Mouse (Mus musculus): ENCODE results near the gene Olfr455.

Olfr455 gene

GRCm38 (mm10) chr6:42547461-42547860, at the start of gene Olfr455:
Gene Olfr455, minus strand, starts transcription at chr6:42547587.
- ChIA-PET POLR2A (no interaction called here), CTCF (no interaction called here)

DNA sequence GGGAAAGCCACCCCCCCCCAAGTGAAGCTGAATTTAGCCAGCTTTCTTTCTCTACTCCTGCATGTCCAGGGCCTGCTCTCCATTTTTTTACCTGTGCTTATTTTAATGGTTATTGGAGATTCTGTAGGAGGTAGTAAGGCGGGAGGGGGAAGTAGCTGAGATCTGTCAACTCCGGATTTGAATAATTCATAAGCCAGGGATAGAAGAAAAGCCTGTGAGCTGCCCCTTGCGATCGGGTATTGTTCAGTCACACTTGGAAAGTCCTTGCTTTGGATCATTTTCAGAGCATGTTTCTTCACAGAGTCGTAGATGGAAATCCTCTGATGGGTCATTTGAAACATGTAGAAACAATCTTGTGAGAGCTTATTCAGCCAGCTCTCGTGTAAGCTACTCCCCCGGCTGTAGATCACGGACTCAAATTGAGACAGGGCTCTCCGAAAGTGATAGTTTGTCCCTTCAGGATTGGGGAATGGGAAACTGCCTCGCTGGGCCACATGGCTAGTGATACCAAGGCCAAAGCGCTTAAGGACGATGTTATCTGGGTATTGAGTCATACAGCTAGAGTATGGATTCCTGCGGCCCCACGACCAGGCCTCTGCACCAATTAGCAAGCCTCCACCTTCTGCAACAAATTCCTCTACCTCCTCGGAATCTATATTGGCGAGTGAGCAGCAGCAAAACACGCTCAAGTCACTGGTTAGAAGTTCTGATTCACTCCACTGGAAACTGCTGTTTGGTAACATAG, 45.9 kb upstream of the Olfr455 start:
- ChIA-PET POLR2A (interaction anchor here in 1 of 4 experiments (0.6 kb wide), 1 partner anchor 14 kb away, joined by 3 read pairs; no protein-coding TSS in a partner anchor), CTCF (interaction anchor here (0.6 to 1.4 kb wide), 6 partner anchors 10 to 698 kb away, joined by 3 to 9 read pairs (median 4); partner anchors contain the start of gene Tcaf2 (in 1 of the 4))

DNA sequence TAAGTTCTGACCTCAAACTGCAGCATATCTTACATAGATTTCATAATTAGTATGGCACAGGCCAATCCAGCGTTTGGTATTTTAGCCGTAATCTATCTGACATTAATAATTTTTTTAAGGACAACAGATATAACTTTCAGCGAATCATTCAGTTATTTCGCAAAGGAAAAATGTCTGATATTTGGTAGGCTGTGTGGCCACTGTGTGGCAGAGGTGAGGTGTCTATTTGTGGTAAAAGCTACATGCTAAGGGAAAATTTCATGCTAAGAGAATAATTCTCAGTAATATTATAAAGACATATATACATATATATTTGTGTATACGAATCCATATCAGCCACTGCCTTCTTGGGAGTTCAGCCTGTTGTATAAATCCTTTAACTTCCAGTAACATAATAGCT, 39.2 kb upstream of the Olfr455 start:
- ChIA-PET CTCF (interaction anchor here in 1 of 4 experiments (0.6 to 1.4 kb wide), 2 partner anchors 26 to 127 kb away, joined by 3 to 4 read pairs; no protein-coding TSS in a partner anchor), POLR2A (no interaction called here)

GRCm38 (mm10) chr6:42583488-42583872, 36.1 kb upstream of the Olfr455 start:
- ChIA-PET CTCF (interaction anchor here (0.6 to 2.1 kb wide), 20 partner anchors 9 to 356 kb away, joined by 3 to 14 read pairs (median 3); partner anchors contain the start of genes Fam131b (in 1 of the 4) and Tcaf3 (in 1 of the 4)), POLR2A (no interaction called here)

GRCm38 (mm10) chr6:42582741-42583487, 35.5 kb upstream of the Olfr455 start:
- ChIA-PET POLR2A (no interaction called here), CTCF (interaction anchor here in 3 of 4 experiments (0.9 to 2.1 kb wide), 9 partner anchors 9 to 355 kb away, joined by 3 to 14 read pairs (median 3); partner anchors contain the start of gene Fam131b (in 1 of the 3))

DNA sequence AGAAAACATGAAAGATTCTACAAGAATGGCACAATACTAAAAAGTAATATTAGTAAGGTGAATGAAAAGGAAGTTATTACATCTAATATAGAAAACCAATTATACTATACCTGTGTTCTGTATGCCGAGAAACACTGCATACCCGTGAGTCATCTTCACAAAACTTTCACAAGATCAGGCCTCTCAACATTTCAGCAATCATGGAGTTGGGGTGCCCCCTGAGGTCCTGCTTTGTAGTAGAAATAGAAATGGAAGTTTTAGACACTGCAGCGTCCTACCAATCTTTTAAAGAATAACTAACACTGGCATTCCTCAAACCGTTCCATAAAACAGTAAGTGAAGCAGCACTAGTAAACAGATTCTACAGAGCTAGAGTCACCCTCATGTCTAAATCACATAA, 31.3 kb upstream of the Olfr455 start:
- CTCF ChIA-PET = no interaction called here
- POLR2A ChIA-PET = no interaction called here

DNA sequence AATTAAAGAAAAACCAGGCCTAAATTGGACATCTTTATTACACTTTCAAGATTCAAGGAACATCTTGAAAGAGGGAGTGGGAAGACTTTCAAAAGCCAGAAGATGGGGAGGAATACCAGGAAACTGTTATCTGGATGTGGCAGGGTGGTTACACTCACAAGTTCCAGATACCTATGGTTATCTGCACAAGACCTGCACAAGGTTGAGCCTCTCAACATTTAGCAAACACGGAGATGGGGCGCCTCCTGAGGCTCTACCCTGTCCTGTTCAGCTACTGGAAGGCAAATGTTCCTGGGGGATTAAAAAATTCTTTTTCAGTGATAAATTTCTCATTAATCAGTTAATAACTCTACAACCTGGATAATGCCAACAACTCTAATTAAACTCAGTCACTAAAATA, 30.0 kb upstream of the Olfr455 start:
- CTCF ChIA-PET = no interaction called here
- POLR2A ChIA-PET = no interaction called here

DNA sequence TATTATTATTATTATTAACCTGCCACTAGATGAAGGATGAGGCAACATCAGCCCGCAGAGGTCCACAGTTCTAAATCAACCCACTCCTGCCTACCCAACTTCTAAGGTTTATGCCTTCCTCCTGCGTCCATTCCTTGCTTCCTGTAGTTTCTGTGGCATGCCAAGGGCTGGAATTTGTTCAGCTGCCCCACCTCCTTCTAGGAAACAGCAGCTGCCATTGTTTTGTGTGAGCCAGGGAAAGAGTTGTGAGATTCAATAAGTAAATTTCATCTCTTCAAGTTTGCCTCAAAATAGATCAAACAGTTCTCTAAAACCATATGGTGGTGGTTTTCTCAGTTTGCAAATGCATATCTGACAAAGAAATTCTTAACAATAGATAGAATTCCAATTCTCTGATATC, 20.8 kb upstream of the Olfr455 start:
- POLR2A ChIA-PET = no interaction called here

GRCm38 (mm10) chr6:42566076-42566598, 18.8 kb upstream of the Olfr455 start:
- CTCF ChIA-PET = interaction anchor here in 2 of 4 experiments (0.9 to 1.4 kb wide), 2 partner anchors 17 to 18 kb away, joined by 3 read pairs; no protein-coding TSS in a partner anchor

More for the DNA sequence above, 20.8 kb upstream of the Olfr455 start:
- CTCF ChIA-PET = no interaction called here

DNA sequence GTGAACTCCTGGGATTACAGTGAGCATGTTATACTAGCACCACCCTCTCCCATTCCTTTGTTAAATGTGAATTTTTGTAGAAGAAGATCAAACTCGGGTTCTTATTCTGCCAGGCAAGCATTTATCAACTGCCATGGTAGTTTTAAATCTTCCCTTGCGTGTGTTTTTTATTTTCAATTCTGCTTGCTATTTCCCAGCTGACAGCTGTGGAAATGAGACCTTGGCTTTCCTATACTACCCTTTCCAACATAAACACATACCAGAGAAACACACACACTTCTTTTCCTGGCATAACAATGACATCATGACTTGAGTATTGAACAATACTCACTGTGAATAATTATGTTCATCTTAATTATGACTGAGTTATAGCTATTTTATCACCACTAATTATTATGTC, 14.9 kb upstream of the Olfr455 start:
- POLR2A ChIA-PET = no interaction called here
- CTCF ChIA-PET = interaction anchor here in 1 of 4 experiments (0.6 kb wide), 1 partner anchor 234 kb away, joined by 4 read pairs; no protein-coding TSS in a partner anchor

More at GRCm38 (mm10) chr6:42566076-42566598, 18.8 kb upstream of the Olfr455 start:
- POLR2A ChIA-PET = no interaction called here

- POLR2A ChIA-PET = interaction anchor here in 1 of 4 experiments (0.6 kb wide), 1 partner anchor 21 kb away, joined by 3 read pairs; no protein-coding TSS in a partner anchor
Observed at GRCm38 (mm10) chr6:42560885-42561284, 13.5 kb upstream of the Olfr455 start.

GRCm38 (mm10) chr6:42558641-42559040, 11.3 kb upstream of the Olfr455 start:
- POLR2A ChIA-PET = no interaction called here
- CTCF ChIA-PET = interaction anchor here in 1 of 4 experiments (0.6 kb wide), 1 partner anchor 638 kb away, joined by 3 read pairs; the partner anchor contains the start of gene Olfr435

More at GRCm38 (mm10) chr6:42560885-42561284, 13.5 kb upstream of the Olfr455 start:
- CTCF ChIA-PET = no interaction called here

DNA sequence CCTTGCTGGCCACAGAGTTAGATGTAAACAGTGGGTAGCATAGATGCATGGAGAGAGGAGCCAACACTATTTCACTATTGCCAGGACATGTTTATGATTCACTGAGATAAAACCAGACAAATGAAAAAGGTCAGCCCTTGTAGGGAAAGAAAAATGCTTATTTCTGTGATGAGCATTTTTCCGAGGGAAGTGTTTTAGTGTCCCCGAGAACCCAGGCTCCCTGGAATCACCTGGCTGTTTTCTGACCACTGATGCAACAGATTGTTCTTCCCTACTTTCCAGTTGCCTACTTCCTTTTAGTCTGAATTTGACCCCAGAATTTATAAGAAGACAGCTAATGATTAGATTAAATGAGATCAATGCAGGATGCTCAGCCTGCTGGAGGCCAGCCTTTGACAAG, 1.2 kb downstream of the Olfr455 start:
- CTCF ChIA-PET = no interaction called here
- POLR2A ChIA-PET = no interaction called here

- ChIA-PET POLR2A (no interaction called here), CTCF (no interaction called here)
Observed at GRCm38 (mm10) chr6:42545451-42545885, 1.9 kb downstream of the Olfr455 start.

- ChIA-PET POLR2A (no interaction called here), CTCF (no interaction called here)
Observed at GRCm38 (mm10) chr6:42544846-42545245, 2.5 kb downstream of the Olfr455 start.

DNA sequence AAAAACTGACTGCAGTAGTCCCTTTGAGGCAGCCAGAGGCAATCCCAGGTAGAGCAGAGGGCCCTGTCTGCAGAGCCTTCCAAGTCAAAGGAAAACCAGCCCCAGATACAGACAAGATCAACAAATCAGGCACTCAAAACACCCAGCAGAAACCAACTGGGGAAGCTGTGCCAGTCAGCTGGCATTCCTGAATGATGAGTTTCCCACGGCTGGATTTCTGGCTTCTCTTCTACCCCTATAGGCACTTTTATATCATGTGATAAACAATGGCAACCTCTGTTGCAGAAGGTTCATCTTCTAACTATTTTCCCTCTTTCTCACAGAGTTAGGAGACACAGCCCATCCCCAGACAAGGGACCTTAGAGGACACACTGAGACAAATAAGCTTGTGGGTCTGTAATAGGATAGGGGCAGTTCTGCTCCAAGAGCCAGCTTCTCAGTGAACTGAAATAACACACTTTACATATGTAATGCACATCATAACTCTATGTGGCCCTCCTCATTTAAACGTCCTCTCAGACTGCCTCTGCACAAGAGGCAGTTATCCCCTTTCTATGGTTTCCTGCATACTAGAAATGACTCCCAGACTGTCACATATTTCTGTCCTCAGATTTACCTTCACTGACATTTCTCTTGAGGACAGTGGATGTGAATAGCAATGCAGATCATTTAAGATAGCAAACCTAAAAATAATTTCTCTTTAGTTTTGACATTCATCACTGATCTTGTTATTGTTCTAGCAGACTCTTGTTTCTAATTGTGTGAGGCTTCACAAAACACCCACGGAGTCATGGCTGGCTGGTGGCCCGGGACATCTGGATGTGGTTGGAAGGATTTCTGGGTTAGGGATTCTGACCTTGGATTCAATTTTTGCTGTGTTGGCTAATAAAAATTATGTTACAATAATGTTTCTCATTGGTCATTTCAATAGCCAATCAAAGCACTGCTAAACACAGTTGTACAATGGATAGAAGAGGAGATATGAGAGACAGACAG, 5.1 kb downstream of the Olfr455 start:
- POLR2A ChIA-PET = no interaction called here
- CTCF ChIA-PET = no interaction called here

DNA sequence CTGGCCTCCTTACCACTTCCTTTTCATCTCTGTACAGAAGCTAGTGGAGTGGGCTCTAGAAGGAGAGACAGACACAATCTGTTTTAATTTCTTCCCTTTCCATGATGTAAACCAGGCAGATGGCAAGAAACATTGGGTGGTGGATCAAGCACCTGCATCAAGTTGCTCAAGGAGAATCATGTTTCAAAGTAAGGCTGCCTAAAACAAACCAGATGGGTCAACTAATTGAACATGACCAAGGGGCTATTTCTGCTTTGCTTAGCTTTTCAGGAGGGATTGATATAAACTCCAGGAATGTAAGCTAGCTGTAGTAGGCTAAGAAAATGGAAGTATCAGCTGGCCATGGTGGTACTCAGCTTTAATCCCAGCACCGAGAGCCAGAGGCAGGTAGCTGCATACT, 6.7 kb downstream of the Olfr455 start:
- ChIA-PET POLR2A (interaction anchor here in 1 of 4 experiments (0.7 kb wide), 1 partner anchor 20 kb away, joined by 3 read pairs; no protein-coding TSS in a partner anchor), CTCF (no interaction called here)

DNA sequence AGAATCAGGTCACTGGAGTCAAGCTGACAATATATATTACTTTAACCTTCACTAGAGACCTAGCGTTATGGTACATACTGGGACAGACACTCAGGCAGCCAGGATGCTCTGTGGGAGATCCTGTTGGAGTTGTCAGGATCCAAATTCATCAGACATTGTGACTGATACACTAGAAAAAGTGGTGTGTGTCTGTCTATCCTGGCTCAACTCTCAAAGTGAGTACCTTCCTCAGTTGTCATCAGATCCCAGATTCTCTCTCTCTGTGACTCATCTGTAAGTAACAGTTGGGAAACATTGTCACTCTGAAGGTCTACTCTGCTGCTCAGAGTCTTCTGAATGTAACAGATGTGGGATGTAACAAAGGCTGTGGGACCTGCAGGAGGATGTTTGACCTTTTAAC, 7.7 kb downstream of the Olfr455 start:
- ChIA-PET POLR2A (interaction anchor here in 1 of 4 experiments (0.7 kb wide), 1 partner anchor 21 kb away, joined by 3 read pairs; no protein-coding TSS in a partner anchor), CTCF (no interaction called here)

DNA sequence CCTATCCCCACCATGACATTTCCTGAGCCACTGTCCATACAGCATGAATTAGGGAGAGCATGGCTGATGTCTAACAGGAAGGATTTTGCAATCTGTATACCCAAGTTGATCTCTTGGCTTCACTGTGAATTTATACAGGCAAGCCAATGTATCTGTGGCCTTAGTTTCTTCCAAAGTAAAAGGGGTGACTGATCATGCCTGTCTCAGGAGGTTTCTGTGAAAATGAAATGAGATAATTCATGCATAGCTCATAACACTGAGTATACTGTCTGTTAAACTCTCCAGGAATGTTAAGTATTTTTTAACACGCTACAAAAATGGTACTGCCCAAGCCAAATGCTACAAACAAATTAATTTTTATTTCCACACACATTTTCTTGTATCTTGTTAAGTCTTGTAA, 33.9 kb downstream of the Olfr455 start:
- POLR2A ChIA-PET = no interaction called here

More for the DNA sequence above, 33.9 kb downstream of the Olfr455 start:
- CTCF ChIA-PET = no interaction called here

All from embryonic stem cell, embryonic (primary cell).